Mouse (Mus musculus) embryo, embryonic 11 days (tissue): Measurements from ENCODE around the gene Gdf1.

Experiments
- DNase-seq: peaks from one replicate; pipeline ENCODE4 v3.0.0-alpha.2; 2015

The Gdf1 gene

DNA sequence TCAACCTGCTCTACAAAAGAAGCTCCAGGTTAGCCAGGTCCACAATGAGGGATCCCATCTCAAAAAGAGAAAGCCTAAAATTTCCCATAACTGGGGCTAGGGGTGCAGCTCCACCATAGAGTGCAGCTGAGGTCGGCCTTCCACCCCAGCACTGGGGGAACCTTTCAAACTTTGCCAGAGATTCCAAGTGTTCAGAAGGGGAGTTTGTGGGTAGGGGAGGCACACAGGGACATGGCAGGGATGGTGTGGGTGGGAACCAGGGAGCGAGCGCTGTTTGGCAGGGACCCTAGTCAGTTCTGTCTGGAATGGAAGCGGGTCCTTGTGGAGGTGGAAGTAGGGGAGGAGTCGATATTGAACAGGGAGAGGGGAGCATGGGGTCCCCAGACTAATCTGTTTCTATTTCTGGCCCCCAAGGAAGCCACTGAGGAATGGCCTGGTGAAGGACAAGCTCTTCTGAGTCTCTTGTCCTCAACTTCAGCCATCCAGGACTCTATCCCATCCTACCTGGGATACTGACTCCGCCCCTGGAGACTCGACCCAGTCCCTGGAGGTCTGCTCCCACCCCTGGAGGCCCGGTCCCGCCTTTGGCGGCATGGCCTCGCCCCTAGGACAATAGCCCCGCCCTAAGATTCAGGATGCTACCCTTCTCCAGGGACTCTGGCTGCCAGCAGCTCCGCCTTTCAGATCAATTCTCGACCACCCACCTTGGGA, at the start of gene Gdf1:
Gdf1 (plus strand) TSS at position 694 of the 711 bp plus-strand sequence.
- DNase-seq = peak; percentile 63

DNA sequence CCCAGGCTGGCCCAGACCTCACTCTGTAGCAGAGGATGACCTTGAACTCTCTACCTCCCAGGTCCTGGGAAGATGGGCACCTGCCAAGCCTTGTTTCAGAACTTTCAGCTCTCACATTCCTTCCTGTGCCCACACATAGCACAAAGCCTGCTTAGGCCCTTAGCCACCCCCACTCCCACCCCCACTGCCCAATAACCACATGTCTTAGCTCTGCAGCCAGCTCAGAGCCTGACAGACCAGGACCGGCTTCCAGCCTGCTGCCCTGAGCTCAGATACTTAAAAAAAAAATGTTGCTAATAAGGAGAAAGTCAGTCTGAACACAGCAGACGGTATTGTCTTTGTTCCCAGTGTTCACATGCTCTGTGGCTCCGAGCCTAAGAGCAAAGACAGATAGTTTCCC, 48.6 kb upstream of the Gdf1 start:
- DNase-seq = no peak

DNA sequence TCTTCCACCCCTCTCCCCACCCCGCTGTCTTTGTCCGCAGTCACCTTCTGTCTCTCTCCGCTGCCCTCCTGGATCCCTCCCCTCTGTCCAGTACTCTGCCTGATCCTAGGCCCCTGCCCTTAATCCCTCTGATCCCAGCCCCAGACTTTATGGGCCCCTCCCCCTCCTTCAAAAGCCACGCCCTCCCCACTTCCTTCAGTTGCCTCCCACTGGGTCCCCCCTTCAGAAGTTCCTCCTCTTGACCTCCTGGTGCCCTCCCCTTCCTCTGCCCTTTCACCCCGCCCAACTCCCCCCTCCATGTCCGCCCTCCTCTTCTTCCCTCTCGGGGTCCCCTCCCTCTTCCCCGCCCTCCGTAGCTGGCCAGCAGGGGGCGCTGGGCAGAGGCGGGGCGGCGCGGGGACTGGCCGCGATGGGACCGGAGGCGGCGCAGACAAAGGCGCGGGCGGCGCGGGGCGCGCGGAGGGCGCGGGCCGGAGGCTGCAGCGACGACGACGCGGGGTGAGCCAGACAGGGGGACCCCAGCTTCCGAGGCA, 46.9 kb upstream of the Gdf1 start, which contains the start of gene Homer3:
Homer3 (plus strand) TSS at position 225 of the 533 bp plus-strand sequence.
- peak; percentile 94 for DNase-seq

DNA sequence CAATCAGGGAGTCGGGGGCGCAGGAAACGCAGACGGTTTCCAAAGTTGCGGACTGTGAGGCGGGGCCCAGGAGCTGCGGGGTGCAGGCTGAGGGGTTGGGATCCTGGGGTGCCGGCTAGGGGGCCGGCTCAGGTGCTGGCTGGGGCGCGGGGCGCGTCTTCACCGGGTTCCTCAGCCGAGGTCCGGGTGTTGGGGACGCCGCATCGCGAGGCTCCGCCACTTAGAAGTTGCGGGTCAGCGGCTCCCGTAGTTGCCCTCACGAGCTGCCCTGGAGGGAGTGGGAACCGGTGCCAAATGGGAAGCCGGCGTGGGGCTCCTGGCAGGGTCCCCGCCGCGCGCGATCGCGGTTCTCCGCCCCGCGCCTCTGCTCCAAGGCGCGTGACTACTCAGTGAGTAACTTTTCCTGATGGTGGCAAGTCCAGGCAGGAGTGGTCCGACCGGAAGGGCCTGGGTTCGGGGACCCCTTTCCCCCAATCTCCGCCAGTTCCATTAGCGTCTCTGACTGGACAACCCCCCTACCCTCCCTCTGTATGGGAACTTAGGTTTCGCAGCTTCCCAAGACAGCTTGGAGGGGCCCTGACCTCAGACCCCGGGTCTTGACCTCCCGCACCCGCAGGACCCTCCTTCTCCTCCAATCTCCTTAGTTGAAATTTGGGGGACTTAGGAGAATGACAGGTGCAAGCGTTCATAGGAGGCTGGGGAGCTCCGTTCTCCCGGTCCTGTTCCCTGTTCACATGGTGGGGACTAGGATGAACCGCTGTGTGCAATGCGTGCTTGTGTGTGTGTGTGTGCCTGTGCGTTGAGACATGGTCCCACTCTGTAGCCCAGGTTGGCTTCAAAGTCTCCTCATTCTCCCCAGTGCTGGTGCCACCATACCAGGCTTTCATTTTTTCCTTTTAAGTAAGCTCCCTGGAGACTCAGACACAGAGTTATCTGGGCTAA, 46.2 kb upstream of the Gdf1 start:
- DNase-seq = peak; percentile 42

DNA sequence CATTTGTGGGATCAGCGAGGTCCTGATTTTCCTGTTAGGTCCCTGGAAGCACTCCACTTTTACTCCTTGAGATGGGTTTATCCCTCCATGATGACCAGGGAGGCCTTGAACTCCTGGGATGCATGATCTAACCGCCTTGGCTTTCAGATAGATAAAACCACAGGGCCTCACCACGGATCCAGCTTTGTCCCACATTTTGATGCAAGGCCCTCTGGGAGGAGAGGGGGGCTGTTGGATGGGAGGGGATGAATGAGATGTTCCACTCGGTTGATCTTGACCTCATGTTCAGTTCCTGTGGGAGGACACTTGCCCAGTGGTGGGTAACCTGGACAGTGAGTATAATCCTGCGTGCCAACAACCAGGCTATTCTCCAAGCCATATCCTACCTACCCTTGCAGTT, 45.2 kb upstream of the Gdf1 start:
- DNase-seq = no peak

DNA sequence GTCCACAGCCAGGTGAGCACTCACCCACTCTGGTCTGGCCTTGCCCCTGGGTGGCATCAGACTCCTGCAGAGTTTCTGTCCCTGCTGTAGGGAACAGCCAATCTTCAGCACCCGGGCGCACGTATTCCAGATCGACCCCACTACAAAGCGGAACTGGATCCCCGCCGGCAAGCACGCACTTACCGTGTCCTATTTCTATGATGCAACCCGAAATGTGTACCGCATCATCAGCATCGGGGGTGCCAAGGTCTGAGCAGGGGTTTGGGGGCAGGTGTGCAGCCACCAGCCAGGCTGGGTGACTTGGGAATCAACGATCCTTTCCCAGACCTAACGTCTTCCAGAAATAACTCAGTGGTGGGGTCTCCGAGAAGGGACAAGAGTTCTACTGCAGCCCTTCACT, 44.3 kb upstream of the Gdf1 start:
- DNase-seq = no peak

DNA sequence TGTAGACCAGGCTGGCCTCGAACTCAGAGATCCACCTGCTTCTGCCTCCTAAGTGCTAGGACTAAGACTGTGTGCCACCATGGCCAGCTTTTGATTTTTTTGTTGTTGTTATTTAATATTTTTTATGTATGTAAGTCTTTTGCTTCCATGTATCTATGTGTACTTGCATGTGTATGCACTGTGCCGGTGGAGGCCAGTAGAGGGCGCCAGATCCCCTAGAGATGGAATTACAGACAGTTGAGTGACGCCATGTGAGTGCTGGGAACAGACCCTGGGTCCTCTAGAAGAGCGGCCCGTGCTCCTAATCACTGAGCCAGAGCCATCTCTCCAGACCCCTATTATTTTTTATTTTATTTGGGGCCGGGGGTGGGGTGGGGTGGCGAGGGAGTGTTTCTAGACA, 42.9 kb upstream of the Gdf1 start:
- no peak for DNase-seq

DNA sequence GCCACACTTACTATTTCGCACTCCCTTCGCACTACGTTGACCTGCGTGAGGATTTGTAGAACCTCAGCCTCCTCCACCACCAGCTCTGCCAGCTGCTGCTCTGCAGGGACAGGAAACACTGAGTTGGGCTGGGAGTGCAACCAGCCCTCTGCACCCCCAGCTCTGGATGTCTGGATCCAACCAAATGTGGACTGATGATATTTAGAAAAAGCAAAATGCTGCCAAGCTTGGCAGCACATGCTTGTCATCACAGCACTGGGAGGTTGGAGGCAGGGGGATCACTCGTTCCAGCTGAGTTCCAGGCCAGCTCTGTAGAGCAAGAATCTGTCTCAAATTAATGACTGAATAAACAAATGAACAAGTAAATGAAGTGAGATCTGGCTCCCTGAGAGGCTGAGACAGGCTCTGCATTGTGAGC, 35.6 kb upstream of the Gdf1 start:
- DNase-seq = no peak

DNA sequence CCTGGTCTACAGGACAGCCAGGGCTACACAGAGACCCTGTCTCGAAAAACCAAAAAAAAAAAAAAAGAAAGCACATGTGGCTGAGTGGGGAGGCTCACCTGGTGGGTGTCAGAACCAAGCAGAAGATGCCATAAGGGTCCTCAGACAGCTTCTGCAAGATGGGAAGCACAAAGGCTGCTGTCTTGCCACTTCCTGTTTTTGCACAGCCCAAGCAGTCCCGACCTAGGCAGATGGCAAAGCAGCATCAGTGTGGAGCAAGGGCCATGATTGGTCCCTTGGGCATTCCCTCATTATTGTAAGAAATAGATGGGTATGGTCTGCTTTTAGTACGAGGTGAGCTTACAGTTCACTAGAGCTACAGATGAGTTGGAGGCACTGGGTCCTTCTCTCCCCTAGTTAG, 28.7 kb upstream of the Gdf1 start:
- DNase-seq = no peak

DNA sequence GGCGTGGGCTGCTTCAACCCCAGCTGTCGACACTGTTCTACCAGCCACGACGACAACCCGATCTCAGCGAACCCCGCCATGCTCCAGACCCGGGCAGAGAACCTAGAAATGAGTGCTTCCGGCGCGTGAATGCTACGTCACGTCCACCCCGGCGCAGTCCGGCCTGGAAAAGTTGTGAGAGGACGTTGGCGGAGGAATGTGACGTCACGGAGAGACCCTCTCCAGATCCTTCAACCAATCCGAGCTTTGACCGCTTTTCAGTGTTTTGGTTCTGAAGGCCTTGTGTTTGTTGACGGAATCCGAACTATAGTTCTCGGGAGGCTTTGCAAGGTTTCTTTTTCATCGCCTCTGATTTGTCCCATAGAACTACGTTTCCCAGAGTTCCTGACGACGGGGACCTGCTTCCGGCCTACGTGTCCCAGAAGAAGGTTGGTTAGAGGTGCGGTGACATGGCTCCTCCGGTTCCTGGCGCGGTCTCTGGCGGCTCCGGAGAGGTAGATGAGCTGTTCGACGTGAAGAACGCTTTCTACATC, 27.2 kb upstream of the Gdf1 start, which contains the start of the genes Ddx49 and Cope:
Ddx49 (minus strand) TSS at position 132 of the 533 bp plus-strand sequence.
Cope (plus strand) TSS at position 161 of the 533 bp plus-strand sequence.
- DNase-seq = peak; percentile 95

DNA sequence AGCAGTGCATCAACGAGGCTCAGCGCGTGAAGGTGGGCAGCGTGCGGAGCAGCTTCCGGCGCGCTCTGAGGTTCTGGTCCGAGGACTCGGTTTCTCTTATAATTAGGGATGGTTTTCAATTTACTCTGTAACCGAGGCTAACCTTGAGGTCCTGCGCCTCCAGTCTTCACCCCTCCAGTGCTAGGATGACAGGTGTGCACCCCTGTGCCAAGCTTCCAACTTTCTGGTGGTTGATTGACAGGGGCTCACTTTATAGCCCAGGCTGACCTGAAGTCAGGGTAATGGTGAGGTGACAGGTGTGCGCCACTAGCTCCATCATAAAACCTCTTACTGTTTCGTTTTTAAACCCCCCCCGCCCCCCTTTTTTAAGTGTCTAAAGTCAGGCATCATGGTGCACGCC, 26.7 kb upstream of the Gdf1 start:
- no peak for DNase-seq

DNA sequence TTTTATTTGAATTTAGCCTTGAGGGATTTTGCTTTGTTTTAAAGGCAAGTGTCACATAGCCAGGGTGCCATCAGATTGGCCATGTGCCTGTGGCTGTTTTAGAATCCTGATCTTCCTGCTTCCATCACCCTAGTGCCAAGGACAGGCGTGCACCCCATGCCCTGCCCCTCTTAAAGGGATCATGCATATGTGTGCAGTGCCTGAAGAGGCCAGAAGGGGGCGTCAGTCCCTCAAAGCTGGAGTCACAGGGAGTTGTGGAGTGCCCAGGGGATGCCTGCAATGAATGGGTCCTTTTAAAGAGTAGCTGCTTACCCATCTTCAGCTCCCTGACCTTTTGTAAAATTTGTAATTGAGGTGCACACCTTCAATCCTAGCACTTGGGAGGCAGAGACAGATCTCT, 20.3 kb upstream of the Gdf1 start:
- peak; percentile 45 for DNase-seq

DNA sequence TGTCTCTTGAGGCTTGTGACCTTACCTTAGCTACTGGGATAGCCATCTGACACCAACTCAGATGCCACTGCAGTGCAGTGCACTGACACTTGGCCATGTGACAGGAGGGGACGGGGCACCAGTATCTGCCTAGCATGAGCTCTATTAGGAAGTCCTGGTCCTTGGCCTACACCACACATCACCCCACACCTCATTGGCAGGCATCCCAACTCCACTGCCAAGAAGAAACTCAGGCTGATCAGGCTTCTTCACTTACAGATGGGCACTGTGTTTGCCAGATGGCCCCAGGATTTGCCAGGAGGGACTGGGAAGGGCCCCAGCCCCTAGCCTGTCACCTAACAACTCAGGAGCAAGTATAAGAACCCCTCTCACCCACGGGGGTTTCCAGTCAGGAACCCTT, 16.2 kb upstream of the Gdf1 start:
- DNase-seq = no peak

DNA sequence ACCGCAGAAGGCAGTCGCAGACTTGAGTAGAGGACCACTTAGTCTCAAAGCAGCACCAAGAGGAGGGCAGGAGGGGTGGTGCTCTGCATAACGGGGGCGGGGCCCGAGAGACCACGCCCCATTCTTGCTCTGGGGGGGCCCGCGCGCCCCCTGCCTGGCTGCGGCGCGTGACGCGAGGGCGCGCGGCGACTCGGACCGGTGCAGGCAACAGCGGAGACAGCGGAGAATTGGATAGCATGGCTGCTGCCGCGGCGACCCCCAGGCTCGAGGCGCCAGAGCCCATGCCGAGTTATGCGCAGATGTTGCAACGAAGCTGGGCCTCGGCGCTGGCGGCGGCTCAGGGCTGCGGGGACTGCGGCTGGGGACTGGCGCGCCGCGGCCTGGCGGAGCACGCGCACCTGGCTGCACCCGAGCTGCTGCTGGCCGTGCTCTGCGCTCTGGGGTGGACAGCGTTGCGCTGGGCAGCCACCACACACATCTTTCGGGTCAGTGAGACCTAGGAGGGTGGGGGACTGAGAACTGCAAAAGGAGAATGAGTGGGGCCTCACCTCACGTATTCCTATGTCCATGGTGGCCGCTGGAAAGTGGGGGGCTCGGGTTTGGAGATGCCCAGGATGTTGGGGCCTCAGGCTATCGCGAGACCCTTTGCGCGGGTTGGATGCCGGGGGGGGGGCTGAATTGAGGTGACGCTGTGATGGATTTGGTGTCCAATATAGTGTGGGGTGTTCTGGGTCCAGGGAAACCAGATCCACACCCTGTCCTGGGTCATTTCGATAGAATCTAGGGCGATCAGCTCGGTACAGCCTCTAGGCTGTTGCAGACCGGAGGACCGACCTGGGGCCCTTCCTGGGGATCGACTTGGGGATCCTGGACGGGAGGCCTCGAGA, 13.8 kb upstream of the Gdf1 start, which contains the start of gene Cers1:
Cers1 (plus strand) TSS at position 152 of the 887 bp plus-strand sequence.
- peak; percentile 87 for DNase-seq

DNA sequence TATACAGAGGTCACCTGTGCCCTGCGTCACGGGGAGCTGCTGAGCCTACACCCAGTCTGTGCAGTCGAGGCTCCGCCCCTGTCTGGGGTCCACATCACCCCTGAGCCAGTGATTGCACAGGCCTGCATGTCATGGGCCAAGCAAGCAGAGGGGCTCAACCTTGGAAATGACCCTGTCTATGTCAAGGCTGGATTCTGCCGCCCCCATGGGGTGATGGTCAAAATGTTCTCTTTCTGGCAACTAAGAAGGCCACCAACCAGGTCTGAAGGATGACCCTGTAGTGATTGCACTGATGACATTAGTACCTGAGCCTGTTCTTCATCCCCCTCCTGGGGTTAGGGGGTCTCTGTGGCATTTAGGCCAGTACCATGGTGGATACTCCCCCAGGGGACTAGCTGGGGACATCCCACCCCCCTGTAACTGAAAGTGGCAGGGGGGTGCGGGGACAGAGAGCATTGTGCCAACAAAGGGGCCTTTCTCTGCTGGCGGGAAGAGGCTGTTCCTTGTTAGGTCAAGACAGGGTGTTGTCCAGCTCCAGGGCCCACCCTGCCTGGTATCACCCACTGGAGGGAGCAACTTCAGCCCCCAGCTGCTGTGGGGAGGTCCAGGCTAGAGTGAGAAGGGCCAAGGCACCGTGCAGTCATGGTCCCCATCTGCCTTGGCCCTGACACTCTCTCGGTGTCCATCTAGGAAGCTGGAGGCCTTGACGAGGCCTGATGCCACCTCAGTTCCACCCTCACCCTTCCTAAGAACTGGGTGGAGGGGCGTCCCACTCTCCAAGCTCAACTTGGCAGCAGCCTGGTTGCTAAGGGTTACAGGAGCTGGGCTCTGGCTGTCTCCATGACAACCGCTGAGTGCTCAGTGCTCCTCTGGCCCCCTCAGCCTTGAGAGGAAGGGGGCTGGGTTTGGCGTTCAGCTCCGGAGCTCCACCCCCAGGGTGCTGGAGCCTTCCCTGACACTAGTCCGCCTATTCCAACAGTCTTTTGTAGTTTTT, 12.8 kb upstream of the Gdf1 start:
- DNase-seq = peak; percentile 94

DNA sequence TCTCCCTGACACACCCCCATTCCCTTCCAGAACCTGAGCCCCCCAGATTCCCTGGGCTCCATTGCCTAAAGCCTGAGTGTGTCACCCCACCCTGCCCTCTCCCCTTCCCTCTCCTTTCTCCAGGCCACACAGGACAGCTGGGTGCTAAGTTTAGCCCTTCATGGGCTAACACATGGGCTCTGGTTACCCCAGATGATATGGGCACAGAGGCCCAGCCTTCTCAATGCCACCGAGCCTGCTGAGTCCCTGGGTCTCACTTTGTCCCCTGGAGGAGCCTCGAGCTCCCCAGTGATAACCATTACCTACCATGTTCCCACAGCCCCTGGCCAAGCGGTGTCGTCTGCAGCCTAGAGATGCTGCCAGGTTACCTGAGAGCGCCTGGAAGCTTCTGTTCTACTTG, 11.7 kb upstream of the Gdf1 start:
- no peak for DNase-seq

DNA sequence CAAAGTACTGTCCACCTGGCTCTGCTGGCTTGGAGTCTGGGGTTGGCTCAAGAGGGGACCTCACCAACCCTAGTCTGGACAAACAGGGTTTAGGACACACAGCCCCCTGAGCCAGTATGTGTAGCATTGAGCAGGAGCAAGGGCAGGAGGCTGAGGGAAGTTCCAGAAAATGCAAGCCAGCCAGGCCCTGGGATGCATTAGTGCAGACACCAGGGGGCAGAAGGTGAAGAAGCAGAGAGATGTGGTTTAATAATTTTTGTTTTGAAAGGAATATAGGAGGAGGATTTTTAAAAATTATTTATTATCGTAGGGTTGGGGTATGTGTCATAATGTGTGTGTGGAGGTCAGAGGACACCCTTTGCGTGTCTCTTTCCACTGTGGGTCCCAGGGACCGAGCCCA, 5.9 kb upstream of the Gdf1 start:
- DNase-seq = no peak

DNA sequence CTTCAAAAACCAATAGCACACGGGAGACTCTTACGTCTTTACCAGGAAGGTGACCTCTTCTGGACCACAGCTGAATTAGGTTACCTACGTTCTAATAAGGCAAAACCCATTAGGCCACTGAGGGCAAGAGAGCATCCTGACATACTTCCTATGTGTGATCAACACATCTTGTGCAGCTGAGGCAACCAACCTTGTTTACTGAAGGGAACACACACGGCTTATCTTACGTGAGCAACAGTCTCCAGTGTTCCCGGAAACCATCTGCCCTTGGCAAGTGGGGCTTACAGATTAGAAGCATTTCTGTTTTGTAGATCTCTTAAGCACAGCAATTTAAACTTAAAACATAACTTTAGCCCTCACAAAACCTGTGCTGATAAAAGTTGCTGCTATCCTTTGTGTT, 2.1 kb upstream of the Gdf1 start:
- DNase-seq = no peak

DNA sequence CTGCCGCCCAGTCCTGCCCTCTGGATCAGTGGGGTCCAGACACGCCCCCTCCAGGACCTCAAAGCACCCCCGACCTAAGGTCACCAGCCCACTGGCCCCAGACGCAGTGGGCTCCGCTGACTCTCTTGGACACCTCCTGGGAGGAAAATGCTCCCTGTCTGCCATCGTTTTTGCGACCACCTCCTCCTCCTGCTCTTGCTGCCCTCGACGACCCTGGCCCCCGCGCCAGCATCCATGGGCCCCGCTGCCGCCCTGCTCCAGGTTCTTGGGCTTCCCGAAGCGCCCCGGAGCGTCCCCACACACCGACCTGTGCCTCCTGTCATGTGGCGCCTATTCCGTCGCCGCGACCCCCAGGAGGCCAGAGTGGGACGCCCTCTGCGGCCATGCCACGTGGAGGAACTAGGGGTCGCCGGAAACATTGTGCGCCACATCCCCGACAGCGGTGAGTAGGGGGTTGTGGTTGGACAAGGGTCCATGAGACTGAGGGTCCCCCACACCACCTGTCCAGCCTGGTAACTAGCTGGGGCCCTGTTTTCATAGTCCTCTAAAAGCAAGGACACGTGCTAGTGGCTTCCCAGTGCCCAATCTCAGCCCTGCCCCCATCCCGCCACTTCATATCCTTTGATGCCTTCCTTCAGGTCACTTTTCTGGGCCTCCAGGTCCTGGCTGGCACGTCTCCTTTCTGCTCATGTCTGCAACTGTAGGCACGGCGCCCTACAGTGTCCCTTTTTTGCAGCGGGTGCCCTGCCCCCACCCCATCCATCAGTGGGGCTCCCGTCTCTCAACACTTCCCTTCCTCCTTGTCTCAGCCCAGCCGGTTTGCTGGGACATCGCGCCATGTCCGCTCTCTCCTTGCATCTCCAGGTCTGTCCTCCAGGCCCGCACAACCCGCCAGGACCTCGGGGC, 471 bp downstream of the Gdf1 start:
- DNase-seq = peak; percentile 58
